Mouse (Mus musculus) liver, embryonic 16.5 days (tissue): Measurements from ENCODE around the gene Cd44. TPM values are rescaled to one million over a fixed set of nuclear protein-coding genes. Genes with fewer than 3 reads are reported as not detected.
A peak's percentile ranks its signal among the peaks of the same experiment; 100 is the strongest.

Source experiments
- ATAC-seq: fragments of 200-750 bp; cut with Nextera tagmentation; 2 replicates; pipeline ENCODE4 v1.8.0; 2017; ENCODE audit warnings: low read depth, mild to moderate bottlenecking, moderate number of reproducible peaks, moderate library complexity
- H3K27ac ChIP-seq: fragments of 300-500 bp; sonication (generic); 2 replicates; pipeline ENCODE4 v1.5.1; 2014; ENCODE audit warnings: mild to moderate bottlenecking, low read length
- H3K27me3 ChIP-seq: fragments of 300-500 bp; sonication (generic); 2 replicates; pipeline ENCODE4 v1.6.1; 2014; ENCODE audit warnings: low read depth, low read length, mixed read lengths; ENCODE audit not compliant: control insufficient read depth, insufficient read depth
- H3K36me3 ChIP-seq: fragments of 300-500 bp; sonication (generic); 2 replicates; pipeline ENCODE4 v1.6.1; 2014; ENCODE audit warnings: mild to moderate bottlenecking; ENCODE audit not compliant: control insufficient read depth, insufficient read depth
- H3K4me1 ChIP-seq: fragments of 300-500 bp; sonication (generic); 2 replicates; pipeline ENCODE4 v1.6.1; 2014; ENCODE audit warnings: low read depth, low read length, mixed read lengths; ENCODE audit not compliant: control insufficient read depth
- H3K4me2 ChIP-seq: fragments of 300-500 bp; sonication (generic); 2 replicates; pipeline ENCODE4 v1.6.1; 2014; ENCODE audit warnings: low read depth, low read length, mixed read lengths
- H3K4me3 ChIP-seq: fragments of 300-500 bp; sonication (generic); 2 replicates; pipeline ENCODE4 v1.5.1; 2014; ENCODE audit warnings: low read depth, mild to moderate bottlenecking, low read length
- H3K9ac ChIP-seq: fragments of 300-500 bp; sonication (generic); 2 replicates; pipeline ENCODE4 v1.6.1; 2014; ENCODE audit warnings: low read depth, low read length
- H3K9me3 ChIP-seq: fragments of 300-500 bp; sonication (generic); replicated peaks from 2 replicates; pipeline ENCODE4 v1.6.1; 2016; ENCODE audit warnings: low read length; ENCODE audit not compliant: control insufficient read depth
- WGBS: fragments of 180-500 bp; shearing (Covaris S2); extraction: QIAGEN DNeasy Blood & Tissue Kit; methylation state at CpG from one replicate; pipeline ENCODE4 v1.1.7; 2014; ENCODE audit not compliant: insufficient replicate concordance; 5-methylcytosine and 5-hydroxymethylcytosine counted together
- polyA plus RNA-seq: library from polyadenylated mRNA; unstranded; fragments of >200 nt; fragmentation: Nextera tagmentation; extraction: Ambion mirVana; gene quantifications from 2 replicates; pipeline ENCODE4 v1.2.1, GENCODE M21; 2015

Cd44 gene
- polyA plus RNA-seq, 1 experiment from 2014 or later = 15.8 TPM

DNA sequence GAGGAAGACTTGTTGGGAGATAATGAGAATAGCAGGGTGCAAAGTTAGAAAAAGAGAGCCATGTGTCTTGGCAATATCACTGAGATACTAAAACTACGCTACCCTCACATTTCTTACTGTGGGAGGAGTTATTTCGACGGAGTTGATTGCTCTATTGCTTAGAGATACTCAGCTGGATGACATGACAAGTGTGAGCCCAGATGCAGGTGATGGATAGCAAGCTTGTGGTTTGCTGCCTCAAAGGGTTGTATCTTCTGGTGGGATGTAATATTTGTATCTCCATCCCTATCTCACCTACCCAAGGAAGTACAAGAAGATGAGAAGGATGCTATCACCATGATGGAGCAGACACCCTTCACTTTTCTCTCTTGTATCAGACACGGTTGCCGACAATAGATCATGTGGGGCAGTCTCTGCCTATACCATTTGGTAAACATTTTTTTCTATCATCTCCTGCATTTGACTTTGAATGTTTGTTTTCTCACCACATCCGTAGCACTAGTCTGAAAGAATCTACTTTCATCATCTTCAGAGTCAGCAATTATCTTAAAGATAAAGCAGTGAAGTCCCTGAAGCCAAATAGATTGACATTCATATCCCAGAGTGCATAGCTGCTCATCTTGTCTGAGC, 15.0 kb downstream of the Cd44 start:
- H3K4me1 ChIP-seq = peaks cover 5% of the 10 kb centered on the region; the same call in 1 of the 2 replicates
- H3K27me3 ChIP-seq = no peaks in the 10 kb centered on the region
- H3K9me3 ChIP-seq = no peaks in the 10 kb centered on the region
- H3K36me3 ChIP-seq = no peaks in the 10 kb centered on the region
- peak; percentile 53 for ATAC-seq
- no peak overlapping the region for H3K27ac ChIP-seq
- H3K9ac ChIP-seq = no peak overlapping the region
- H3K4me2 ChIP-seq = no peak overlapping the region
- no peak overlapping the region for H3K4me3 ChIP-seq
- 39% methylated on average over 6 of the region's 6 CpGs for WGBS

DNA sequence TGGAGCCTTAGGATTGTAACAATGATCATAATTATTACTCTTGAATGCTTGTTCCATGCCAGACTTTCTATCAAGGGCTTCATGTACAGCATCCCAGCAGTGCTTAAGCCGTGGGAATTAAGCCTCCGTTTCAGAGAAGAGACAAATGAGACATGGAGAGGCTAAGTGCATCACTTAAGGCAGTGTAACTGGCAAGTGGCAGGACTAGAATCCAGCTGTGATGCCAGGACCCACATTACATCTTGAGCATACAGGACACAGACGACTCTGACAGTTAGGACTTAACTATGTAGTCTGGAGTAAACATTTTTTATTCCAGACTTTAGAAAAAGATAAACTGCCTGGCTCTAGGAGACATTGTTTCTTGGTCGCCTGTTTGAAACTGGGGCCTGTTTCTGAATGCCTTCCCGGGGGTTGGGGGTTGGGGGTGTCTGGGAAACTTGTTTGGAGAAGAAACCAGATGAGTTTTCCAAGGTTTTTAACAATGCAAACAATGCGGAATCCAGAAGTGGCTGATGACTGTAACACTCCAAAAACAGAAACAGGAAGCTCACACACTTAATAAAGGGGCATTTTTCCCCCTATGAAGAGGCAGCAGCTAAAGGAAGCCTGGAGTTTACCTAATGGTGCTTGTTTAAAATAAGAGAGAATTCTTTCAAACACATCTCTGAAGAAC, 18.7 kb downstream of the Cd44 start:
- Histone ChIP-seq H3K36me3 (no peaks in the 10 kb centered on the region), H3K9ac (no peak overlapping the region), H3K4me2 (no peak overlapping the region), H3K9me3 (no peaks in the 10 kb centered on the region), H3K4me3 (no peak overlapping the region), H3K27me3 (no peaks in the 10 kb centered on the region), H3K4me1 (peaks cover 5% of the 10 kb centered on the region; the same call in 1 of the 2 replicates), H3K27ac (no peak overlapping the region)
- ATAC-seq = no peak
- WGBS = 40% methylated on average over 6 of the region's 6 CpGs

DNA sequence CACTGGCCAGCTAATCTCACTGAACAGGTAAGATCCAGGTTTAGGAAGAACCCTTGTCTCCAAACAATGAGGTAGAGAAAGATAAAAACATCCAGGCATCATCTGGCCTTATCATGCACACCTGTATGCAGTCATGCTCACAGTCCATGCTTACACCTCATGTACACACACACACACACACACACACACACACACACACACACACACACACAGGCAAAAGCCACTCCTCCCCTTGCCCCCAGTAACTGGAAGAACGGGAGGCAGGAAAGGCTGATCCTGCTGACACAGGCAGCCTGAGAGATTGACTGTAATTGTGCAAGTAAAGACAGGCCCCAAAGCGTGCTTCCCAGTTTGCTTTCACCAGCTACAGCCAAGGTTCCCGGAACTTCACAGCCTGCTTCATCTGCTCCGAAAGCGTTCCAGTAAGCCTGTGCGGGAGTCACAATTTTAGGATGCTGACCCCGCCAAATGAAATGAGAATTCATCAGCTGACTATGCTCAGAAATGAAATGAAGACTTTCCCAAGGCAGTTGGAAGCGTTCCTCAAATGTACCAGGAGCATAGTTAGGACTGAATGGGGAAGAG, 19.4 kb downstream of the Cd44 start:
- Histone ChIP-seq H3K4me2 (no peak overlapping the region), H3K9ac (no peak overlapping the region), H3K36me3 (no peaks in the 10 kb centered on the region), H3K9me3 (no peaks in the 10 kb centered on the region), H3K27ac (no peak overlapping the region), H3K27me3 (no peaks in the 10 kb centered on the region), H3K4me3 (no peak overlapping the region), H3K4me1 (peaks cover 5% of the 10 kb centered on the region)
- 72% methylated on average over 8 of the region's 8 CpGs for WGBS
- ATAC-seq = no peak

GRCm38 (mm10) chr2:102878513-102878912, 23.0 kb downstream of the Cd44 start:
- Histone ChIP-seq H3K4me1 (peaks cover 8% of the 10 kb centered on the region), H3K4me2 (no peak overlapping the region), H3K36me3 (no peaks in the 10 kb centered on the region), H3K9ac (no peak overlapping the region), H3K27ac (no peak overlapping the region), H3K9me3 (no peaks in the 10 kb centered on the region), H3K27me3 (no peaks in the 10 kb centered on the region), H3K4me3 (no peak overlapping the region)
- no peak for ATAC-seq
- WGBS = 63% methylated on average over 2 of the region's 2 CpGs

- ATAC-seq = no peak
- WGBS = 54% methylated on average over 4 of the region's 4 CpGs
- peaks cover 6% of the 10 kb centered on the region for H3K4me1 ChIP-seq
These were observed 24.0 kb downstream of the Cd44 start for GRCm38 (mm10) chr2:102877463-102877862.

GRCm38 (mm10) chr2:102876141-102876540, 25.3 kb downstream of the Cd44 start:
- H3K4me1 ChIP-seq = peaks cover 6% of the 10 kb centered on the region
- H3K27me3 ChIP-seq = no peaks in the 10 kb centered on the region
- no peaks in the 10 kb centered on the region for H3K36me3 ChIP-seq
- 17% methylated on average over 1 of the region's 1 CpGs for whole genome bisulfite sequencing
- no peak overlapping the region for H3K4me3 ChIP-seq
- no peak overlapping the region for H3K9ac ChIP-seq
- no peak for ATAC-seq
- H3K27ac ChIP-seq = no peak overlapping the region
- no peaks in the 10 kb centered on the region for H3K9me3 ChIP-seq
- no peak overlapping the region for H3K4me2 ChIP-seq

More at GRCm38 (mm10) chr2:102877463-102877862, 24.0 kb downstream of the Cd44 start:
- no peaks in the 10 kb centered on the region for H3K36me3 ChIP-seq
- H3K9me3 ChIP-seq = no peaks in the 10 kb centered on the region
- no peak overlapping the region for H3K4me2 ChIP-seq
- no peaks in the 10 kb centered on the region for H3K27me3 ChIP-seq
- no peak overlapping the region for H3K27ac ChIP-seq
- no peak overlapping the region for H3K9ac ChIP-seq
- H3K4me3 ChIP-seq = no peak overlapping the region

GRCm38 (mm10) chr2:102873848-102874247, 27.6 kb downstream of the Cd44 start:
- peaks cover 6% of the 10 kb centered on the region for H3K4me1 ChIP-seq
- H3K4me3 ChIP-seq = no peak overlapping the region
- H3K36me3 ChIP-seq = no peaks in the 10 kb centered on the region
- WGBS = 44% methylated on average over 4 of the region's 4 CpGs
- no peaks in the 10 kb centered on the region for H3K27me3 ChIP-seq
- no peak for ATAC-seq
- H3K4me2 ChIP-seq = no peak overlapping the region
- no peak overlapping the region for H3K9ac ChIP-seq
- H3K9me3 ChIP-seq = no peaks in the 10 kb centered on the region
- no peak overlapping the region for H3K27ac ChIP-seq

DNA sequence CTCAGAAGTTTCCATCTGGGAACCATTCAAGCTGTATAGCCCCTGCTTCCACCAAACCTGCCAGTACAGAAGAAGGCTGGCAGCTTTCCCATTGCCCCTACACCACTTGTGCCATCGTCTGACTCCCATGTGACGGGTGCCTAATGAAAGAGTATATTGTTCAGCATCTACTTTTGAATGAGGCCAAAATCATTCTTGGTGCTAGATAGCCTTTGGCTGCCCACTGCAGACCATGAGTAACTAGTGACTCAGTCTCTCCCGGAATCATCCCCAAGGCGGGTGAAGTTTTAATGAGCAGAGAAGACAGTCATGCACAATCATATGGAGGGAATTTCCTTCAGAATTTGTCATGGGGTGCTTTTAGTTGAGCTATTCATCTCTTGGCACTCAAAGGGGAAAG, 28.3 kb downstream of the Cd44 start:
- no peak for ATAC-seq
- no peaks in the 10 kb centered on the region for H3K9me3 ChIP-seq
- peaks cover 10% of the 10 kb centered on the region for H3K4me1 ChIP-seq
- no peaks in the 10 kb centered on the region for H3K27me3 ChIP-seq
- no peak overlapping the region for H3K4me2 ChIP-seq
- H3K4me3 ChIP-seq = no peak overlapping the region
- H3K9ac ChIP-seq = no peak overlapping the region
- no peaks in the 10 kb centered on the region for H3K36me3 ChIP-seq
- WGBS = 82% methylated on average over 4 of the region's 4 CpGs
- no peak overlapping the region for H3K27ac ChIP-seq

DNA sequence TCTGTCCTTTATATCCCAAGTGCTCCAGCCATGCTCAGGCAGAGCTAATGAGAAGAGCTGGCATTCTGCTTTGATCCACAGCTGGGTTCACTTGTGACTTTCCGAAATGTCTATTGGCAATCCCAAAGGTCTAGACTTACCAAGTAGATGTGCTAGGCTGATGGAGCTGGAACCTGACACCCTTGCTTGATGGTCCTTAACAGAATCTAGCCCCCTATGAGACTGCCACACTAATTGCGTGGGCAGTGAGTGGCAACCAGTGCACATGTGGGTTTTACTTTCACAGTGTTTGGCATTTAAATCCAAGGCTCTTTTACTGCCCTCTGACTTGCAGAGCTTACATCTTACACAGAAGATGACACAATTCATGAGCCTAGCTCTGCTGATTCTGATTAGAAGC, 29.0 kb downstream of the Cd44 start:
- Histone ChIP-seq H3K9me3 (no peaks in the 10 kb centered on the region), H3K27ac (no peak overlapping the region), H3K9ac (no peak overlapping the region), H3K27me3 (no peaks in the 10 kb centered on the region), H3K4me1 (peaks cover 10% of the 10 kb centered on the region), H3K36me3 (no peaks in the 10 kb centered on the region), H3K4me3 (no peak overlapping the region), H3K4me2 (no peak overlapping the region)
- no peak for ATAC-seq
- 70% methylated on average over 2 of the region's 2 CpGs for WGBS
